Mouse (Mus musculus) embryonic facial prominence, embryonic 13.5 days (tissue): ENCODE measurements at regions not wholly inside any gene's neighbourhood (a gene's known extent, or its start where the extent isn't known, plus 50 kb on each side); places are given as distances from the start of the nearest gene placed in this dataset.

ENCODE experiments used
- ATAC-seq: fragments of 200-750 bp; cut with Nextera tagmentation; 2 replicates; pipeline ENCODE4 v1.8.0; 2017; ENCODE audit warnings: low read depth; ENCODE audit not compliant: insufficient number of reproducible peaks, insufficient read depth, low FRiP score, low TSS enrichment
- H3K27ac ChIP-seq: fragments of 300-500 bp; sonication (generic); 2 replicates; pipeline ENCODE4 v1.5.1; 2015; ENCODE audit warnings: moderate library complexity, mild to moderate bottlenecking, inconsistent platforms
- H3K27me3 ChIP-seq: fragments of 300-500 bp; sonication (generic); 2 replicates; pipeline ENCODE4 v1.6.1; 2015; ENCODE audit warnings: mild to moderate bottlenecking, inconsistent platforms
- H3K36me3 ChIP-seq: fragments of 300-500 bp; sonication (generic); 2 replicates; pipeline ENCODE4 v1.6.1; 2015; ENCODE audit warnings: mild to moderate bottlenecking, inconsistent platforms
- H3K4me1 ChIP-seq: fragments of 300-500 bp; sonication (generic); 2 replicates; pipeline ENCODE4 v1.6.1; 2015; ENCODE audit warnings: inconsistent platforms
- H3K4me2 ChIP-seq: fragments of 300-500 bp; sonication (generic); 2 replicates; pipeline ENCODE4 v1.6.1; 2015; ENCODE audit warnings: moderate library complexity, mild to moderate bottlenecking, inconsistent platforms
- H3K4me3 ChIP-seq: fragments of 300-500 bp; sonication (generic); 2 replicates; pipeline ENCODE4 v1.5.1; 2015; ENCODE audit warnings: mild to moderate bottlenecking, inconsistent platforms
- H3K9ac ChIP-seq: fragments of 300-500 bp; sonication (generic); 2 replicates; pipeline ENCODE4 v1.6.1; 2015; ENCODE audit warnings: mild to moderate bottlenecking, inconsistent platforms
- H3K9me3 ChIP-seq: fragments of 300-500 bp; sonication (generic); 2 replicates; pipeline ENCODE4 v1.6.1; 2016; ENCODE audit warnings: inconsistent platforms
- WGBS: fragments of 180-500 bp; shearing (Covaris S2); methylation state at CpG from one replicate; pipeline ENCODE4 v1.1.7; 2015; ENCODE audit warnings: mixed read lengths; 5-methylcytosine and 5-hydroxymethylcytosine counted together

GRCm38 (mm10) chr6:135562267-135562666, 199.9 kb downstream of the Emp1 start:
- WGBS, result 87% methylated on average over 2 of the region's 2 CpGs
- Histone ChIP-seq H3K4me3 (no peak overlapping the region), H3K4me2 (no peak overlapping the region), H3K27ac (no peak overlapping the region), H3K9ac (no peak overlapping the region), H3K4me1 (peaks cover 11% of the 10 kb centered on the region), H3K27me3 (no peaks in the 10 kb centered on the region), H3K36me3 (no peaks in the 10 kb centered on the region), H3K9me3 (no peaks in the 10 kb centered on the region)
- no peak for ATAC-seq

- peaks cover 11% of the 10 kb centered on the region for H3K4me1 ChIP-seq
- no peak overlapping the region for H3K9ac ChIP-seq
- no peak for ATAC-seq
- no peak overlapping the region for H3K4me2 ChIP-seq
- no peaks in the 10 kb centered on the region for H3K9me3 ChIP-seq
- H3K27ac ChIP-seq, result no peak overlapping the region
- no peaks in the 10 kb centered on the region for H3K27me3 ChIP-seq
- no peaks in the 10 kb centered on the region for H3K36me3 ChIP-seq
- H3K4me3 ChIP-seq, result no peak overlapping the region
These were observed 201.4 kb downstream of the Emp1 start for GRCm38 (mm10) chr6:135563766-135564165.

- WGBS, result 63% methylated on average over 1 of the region's 1 CpGs
- no peak overlapping the region for H3K9ac ChIP-seq
- no peaks in the 10 kb centered on the region for H3K4me1 ChIP-seq
- no peak overlapping the region for H3K4me3 ChIP-seq
- no peaks in the 10 kb centered on the region for H3K27me3 ChIP-seq
- no peak for ATAC-seq
- H3K9me3 ChIP-seq, result no peaks in the 10 kb centered on the region
- H3K4me2 ChIP-seq, result no peak overlapping the region
- no peak overlapping the region for H3K27ac ChIP-seq
- no peaks in the 10 kb centered on the region for H3K36me3 ChIP-seq
These were observed 206.7 kb downstream of the Emp1 start for GRCm38 (mm10) chr6:135569086-135569485.

- WGBS, result 84% methylated on average over 2 of the region's 2 CpGs
- ATAC-seq, result no peak
These were observed 212.9 kb downstream of the Emp1 start for GRCm38 (mm10) chr6:135575294-135575693.

GRCm38 (mm10) chr6:135578728-135579127, 216.4 kb downstream of the Emp1 start:
- ATAC-seq, result no peak
- H3K9me3 ChIP-seq, result no peaks in the 10 kb centered on the region
- no peak overlapping the region for H3K27ac ChIP-seq
- H3K4me3 ChIP-seq, result no peak overlapping the region
- H3K36me3 ChIP-seq, result no peaks in the 10 kb centered on the region
- WGBS, result 89% methylated on average over 8 of the region's 8 CpGs
- H3K27me3 ChIP-seq, result no peaks in the 10 kb centered on the region
- no peak overlapping the region for H3K9ac ChIP-seq
- no peak overlapping the region for H3K4me2 ChIP-seq
- no peaks in the 10 kb centered on the region for H3K4me1 ChIP-seq

More at GRCm38 (mm10) chr6:135575294-135575693, 212.9 kb downstream of the Emp1 start:
- Histone ChIP-seq H3K4me3 (no peak overlapping the region), H3K27me3 (no peaks in the 10 kb centered on the region), H3K4me2 (no peak overlapping the region), H3K27ac (no peak overlapping the region), H3K9me3 (no peaks in the 10 kb centered on the region), H3K36me3 (no peaks in the 10 kb centered on the region), H3K9ac (no peak overlapping the region), H3K4me1 (no peaks in the 10 kb centered on the region)

GRCm38 (mm10) chr6:135582567-135582966, 220.2 kb downstream of the Emp1 start:
- H3K9me3 ChIP-seq, result no peaks in the 10 kb centered on the region

GRCm38 (mm10) chr6:135584782-135585181, 222.4 kb downstream of the Emp1 start:
- Histone ChIP-seq H3K27me3 (no peaks in the 10 kb centered on the region), H3K4me2 (no peak overlapping the region), H3K4me1 (no peaks in the 10 kb centered on the region), H3K4me3 (no peak overlapping the region), H3K9ac (no peak overlapping the region), H3K9me3 (no peaks in the 10 kb centered on the region), H3K36me3 (no peaks in the 10 kb centered on the region), H3K27ac (no peak overlapping the region)
- WGBS, result 87% methylated on average over 2 of the region's 2 CpGs
- ATAC-seq, result no peak

More at GRCm38 (mm10) chr6:135582567-135582966, 220.2 kb downstream of the Emp1 start:
- no peak overlapping the region for H3K9ac ChIP-seq
- no peak overlapping the region for H3K4me3 ChIP-seq
- H3K27ac ChIP-seq, result no peak overlapping the region
- H3K27me3 ChIP-seq, result no peaks in the 10 kb centered on the region
- H3K4me1 ChIP-seq, result no peaks in the 10 kb centered on the region
- 52% methylated on average over 2 of the region's 2 CpGs for WGBS
- H3K4me2 ChIP-seq, result no peak overlapping the region
- ATAC-seq, result no peak
- H3K36me3 ChIP-seq, result no peaks in the 10 kb centered on the region

GRCm38 (mm10) chr6:135590084-135590483, 227.7 kb downstream of the Emp1 start:
- no peak for ATAC-seq
- Histone ChIP-seq H3K9me3 (no peaks in the 10 kb centered on the region), H3K27ac (no peak overlapping the region), H3K4me1 (no peaks in the 10 kb centered on the region), H3K4me2 (no peak overlapping the region), H3K27me3 (no peaks in the 10 kb centered on the region), H3K4me3 (no peak overlapping the region), H3K36me3 (no peaks in the 10 kb centered on the region), H3K9ac (no peak overlapping the region)

- Histone ChIP-seq H3K4me3 (no peak overlapping the region), H3K36me3 (no peaks in the 10 kb centered on the region), H3K9me3 (no peaks in the 10 kb centered on the region), H3K27ac (no peak overlapping the region), H3K4me2 (no peak overlapping the region), H3K4me1 (no peaks in the 10 kb centered on the region), H3K27me3 (no peaks in the 10 kb centered on the region), H3K9ac (no peak overlapping the region)
- ATAC-seq, result no peak
- 88% methylated on average over 9 of the region's 9 CpGs for WGBS
These were observed 228.7 kb downstream of the Emp1 start for GRCm38 (mm10) chr6:135591085-135591484.

- 93% methylated on average over 4 of the region's 4 CpGs for WGBS
- H3K36me3 ChIP-seq, result no peaks in the 10 kb centered on the region
- H3K4me2 ChIP-seq, result no peak overlapping the region
- H3K27ac ChIP-seq, result no peak overlapping the region
- H3K9me3 ChIP-seq, result no peaks in the 10 kb centered on the region
- no peaks in the 10 kb centered on the region for H3K27me3 ChIP-seq
- H3K4me1 ChIP-seq, result no peaks in the 10 kb centered on the region
- no peak for ATAC-seq
- no peak overlapping the region for H3K4me3 ChIP-seq
- no peak overlapping the region for H3K9ac ChIP-seq
These were observed 234.0 kb downstream of the Emp1 start for GRCm38 (mm10) chr6:135596358-135596757.

- Histone ChIP-seq H3K4me3 (no peak overlapping the region), H3K9me3 (no peaks in the 10 kb centered on the region), H3K36me3 (no peaks in the 10 kb centered on the region), H3K27ac (no peak overlapping the region), H3K4me1 (no peaks in the 10 kb centered on the region), H3K27me3 (no peaks in the 10 kb centered on the region), H3K4me2 (no peak overlapping the region), H3K9ac (no peak overlapping the region)
- WGBS, result 43% methylated on average over 3 of the region's 3 CpGs
- ATAC-seq, result no peak
These were observed 248.3 kb downstream of the Emp1 start for GRCm38 (mm10) chr6:135610504-135611096.

- no peaks in the 10 kb centered on the region for H3K36me3 ChIP-seq
- H3K4me3 ChIP-seq, result no peak overlapping the region
- no peak overlapping the region for H3K4me2 ChIP-seq
- H3K27ac ChIP-seq, result no peak overlapping the region
- no peak for ATAC-seq
- peaks cover 4% of the 10 kb centered on the region; the same call in 1 of the 2 replicates for H3K9me3 ChIP-seq
- H3K4me1 ChIP-seq, result no peaks in the 10 kb centered on the region
- H3K27me3 ChIP-seq, result no peaks in the 10 kb centered on the region
- H3K9ac ChIP-seq, result no peak overlapping the region
- 27% methylated on average over 4 of the region's 4 CpGs for WGBS
These were observed 265.6 kb downstream of the Emp1 start for GRCm38 (mm10) chr6:135627928-135628327.
